Mouse (Mus musculus) bone marrow, adult 2 months (tissue): ENCODE data around the gene Fam76a. TPM values are rescaled to one million over a fixed set of nuclear protein-coding genes. Genes with fewer than 3 reads are reported as not detected.

Experiments
- H3K27ac ChIP-seq: fragments of 200-500 bp; 2 replicates; pipeline ENCODE4 v1.5.1; 2012; ENCODE audit warnings: low read depth, mild to moderate bottlenecking, control low read depth, inconsistent platforms, low read length; ENCODE audit not compliant: control insufficient read depth, poor library complexity, insufficient read depth
- H3K4me1 ChIP-seq: fragments of 200-500 bp; 2 replicates; pipeline ENCODE4 v1.6.1; 2011; ENCODE audit warnings: low read length; ENCODE audit not compliant: control insufficient read depth, insufficient read depth
- H3K4me3 ChIP-seq: fragments of 200-500 bp; replicated peaks from 2 replicates; pipeline ENCODE3; 2011; ENCODE audit warnings: mild to moderate bottlenecking, low read depth, low read length, control low read depth; ENCODE audit not compliant: control insufficient read depth
- CTCF ChIP-seq: fragments of 200-500 bp; IDR thresholded peaks from 2 replicates; pipeline ENCODE4 v1.5.1; 2011; ENCODE audit warnings: low read length, control low read depth; ENCODE audit not compliant: control insufficient read depth, insufficient read depth
- POLR2A ChIP-seq: fragments of 200-500 bp; IDR thresholded peaks from 2 replicates; pipeline ENCODE4 v1.6.1; 2011; ENCODE audit warnings: low read depth, mild to moderate bottlenecking, control low read depth, low read length, borderline replicate concordance; ENCODE audit not compliant: control insufficient read depth
- WGBS: fragments of 180-500 bp; shearing (Covaris S2); methylation state at CpG from one replicate; pipeline ENCODE4 v1.1.7; 2018; 5-methylcytosine and 5-hydroxymethylcytosine counted together
- polyA plus RNA-seq: library from polyadenylated mRNA; stranded (reverse); fragments of >200 nt; gene quantifications from 2 replicates; pipeline ENCODE4 v1.2.4, GENCODE M21; 2011; ENCODE audit warnings: low replicate concordance; ENCODE audit not compliant: missing spikeins, insufficient read depth, insufficient read length

The Fam76a gene
- polyA plus RNA-seq, 1 experiment, result 19.1 TPM

DNA sequence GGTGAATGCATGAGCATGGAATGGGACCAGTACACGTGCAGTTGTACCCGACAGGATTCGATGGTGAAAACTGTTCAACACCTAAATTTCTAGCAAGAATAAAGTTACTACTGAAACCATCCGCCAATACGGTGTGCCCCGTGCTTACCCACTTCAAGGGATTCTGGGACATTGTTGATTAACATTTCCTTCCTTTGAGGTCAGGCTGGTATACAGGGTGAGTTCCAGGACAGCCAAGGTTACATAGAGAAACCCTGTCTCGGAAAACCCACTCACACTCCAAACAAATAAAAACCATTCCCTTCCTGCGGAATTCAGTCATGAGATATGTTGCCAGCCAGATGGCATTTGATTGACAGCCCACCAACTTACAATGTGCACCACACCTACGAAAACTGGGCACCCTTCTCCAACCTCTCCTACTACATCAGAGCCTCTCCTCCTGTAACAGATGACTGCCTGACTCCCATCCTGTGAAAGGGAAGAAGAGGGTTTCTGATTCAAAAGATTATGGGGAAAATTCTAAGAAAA is 37.4 kb downstream of the Fam76a start:
- Histone ChIP-seq H3K4me3 (peak overlapping the region; percentile 92), H3K27ac (peak overlapping the region; percentile 88), H3K4me1 (peaks cover 1% of the 10 kb centered on the region; the same call in 1 of the 2 replicates)
- 8% methylated on average over 9 of the region's 9 CpGs for WGBS
- TF ChIP-seq CTCF (no peak), POLR2A (no peak)

DNA sequence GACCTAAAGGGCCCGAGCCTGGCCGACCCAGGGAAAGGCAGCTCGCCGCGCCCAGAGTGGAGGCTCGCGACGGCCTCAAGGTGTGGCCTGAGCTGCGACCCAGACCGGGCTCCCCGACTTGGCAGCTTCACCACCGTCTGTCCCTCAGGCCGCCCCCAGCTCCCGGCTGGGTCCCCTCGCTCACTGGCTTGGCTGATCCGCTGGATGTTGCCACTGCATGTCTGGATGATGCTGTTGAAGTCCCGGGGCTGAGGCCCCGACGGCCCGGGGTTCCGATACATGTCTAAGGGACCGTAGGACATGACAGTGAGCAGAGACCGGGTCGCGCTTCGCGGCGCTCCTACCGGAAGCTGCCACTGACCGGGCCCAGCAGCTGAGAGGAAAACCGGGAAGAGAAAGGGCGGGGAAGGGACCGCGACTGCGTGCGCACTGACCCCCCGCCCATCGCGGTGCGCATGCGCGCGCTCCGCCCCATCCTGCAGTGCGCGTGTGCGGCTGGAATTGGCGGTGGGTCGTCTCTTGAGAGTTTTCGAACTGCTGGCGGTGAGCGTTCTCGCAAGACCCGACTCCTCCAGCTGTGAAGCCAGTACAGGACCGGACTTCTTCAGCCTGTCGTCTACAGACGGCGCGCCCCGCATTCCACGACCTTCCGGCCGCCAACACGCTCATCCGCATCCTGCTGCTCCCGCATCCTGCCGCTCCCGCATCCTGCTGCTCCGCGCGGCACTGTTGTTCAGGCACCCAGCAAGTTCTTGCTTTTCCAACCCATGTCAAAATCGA is 38.1 kb downstream of the Fam76a start, which contains the start of gene Stx12:
TSS of gene Stx12 (minus strand) at position 446 of the 780 bp plus-strand sequence.
- H3K4me3 ChIP-seq, result peak within 1 kb of the TSS; percentile 92
- WGBS, result 1% methylated on average over 72 of the region's 72 CpGs
- peaks cover 1% of the 10 kb centered on the region; the same call in 1 of the 2 replicates for H3K4me1 ChIP-seq
- peak within 1 kb of the TSS; percentile 88 for H3K27ac ChIP-seq
- TF ChIP-seq CTCF, result no peak
- TF ChIP-seq POLR2A, result peak; percentile 68; the same call in 1 of the 2 replicates

DNA sequence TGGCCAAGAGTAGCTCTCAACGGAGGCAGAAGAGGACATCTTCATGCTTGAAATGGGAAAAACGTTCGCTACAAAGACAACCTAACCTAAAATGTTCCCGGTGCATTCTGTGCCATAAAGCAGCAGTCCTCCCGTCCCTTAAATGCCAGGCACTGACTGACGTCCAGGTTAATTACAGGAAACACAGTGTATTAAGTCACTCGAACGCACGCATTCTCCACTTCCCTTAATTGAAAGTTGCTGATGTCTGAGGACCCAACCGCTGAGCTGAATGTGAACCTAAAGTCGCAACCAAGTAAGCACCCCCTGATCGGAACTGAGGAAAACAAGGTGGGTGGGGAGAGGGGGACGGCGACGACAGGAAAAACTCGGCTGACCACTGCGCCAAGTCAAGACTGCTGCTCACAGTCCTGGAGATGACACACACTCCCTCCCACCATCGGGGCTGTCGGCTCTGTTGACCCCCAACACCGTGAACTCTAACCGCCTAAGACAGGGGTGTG is 38.7 kb downstream of the Fam76a start:
- no peak for TF ChIP-seq CTCF
- TF ChIP-seq POLR2A, result peak; percentile 48; the same call in 1 of the 2 replicates
- Histone ChIP-seq H3K27ac (peak overlapping the region; percentile 88), H3K4me3 (peak overlapping the region; percentile 92), H3K4me1 (peaks cover 1% of the 10 kb centered on the region; the same call in 1 of the 2 replicates)
- WGBS, result under 1% methylated on average over 21 of the region's 21 CpGs

DNA sequence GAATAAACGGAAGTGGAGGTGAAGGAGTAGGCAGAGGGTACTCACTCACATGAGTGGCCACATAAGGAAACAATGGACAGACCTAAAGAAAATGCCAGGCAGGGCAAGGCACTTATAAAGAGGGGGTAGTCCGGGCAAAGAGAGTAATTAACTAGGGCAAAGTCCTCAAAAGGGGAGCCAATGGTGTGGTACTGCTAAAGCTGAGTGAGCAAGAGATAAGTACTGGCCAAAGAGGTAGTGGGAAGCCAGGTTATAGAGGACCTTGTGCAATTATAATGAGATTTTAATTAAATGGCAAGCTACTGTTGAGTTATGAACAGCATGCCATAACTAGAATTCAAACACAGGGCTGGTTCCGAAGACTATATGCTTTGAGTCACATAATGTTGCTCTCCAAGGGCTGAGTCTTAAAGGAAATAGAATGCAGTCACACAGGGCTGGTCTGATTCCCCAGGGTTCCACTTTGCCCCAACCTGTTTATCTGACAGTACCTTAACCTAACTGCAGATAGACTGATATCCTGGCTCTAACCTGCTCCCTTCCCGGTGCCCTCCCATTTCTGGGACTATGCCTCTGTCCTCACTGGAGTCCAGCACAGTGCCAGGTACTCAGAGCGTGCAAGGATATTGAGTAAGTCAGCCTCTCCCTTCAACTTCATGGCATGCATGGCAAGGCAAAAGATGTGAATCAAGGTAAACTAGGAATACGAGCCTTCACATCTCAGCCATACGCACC is 47.8 kb downstream of the Fam76a start:
- no peaks in the 10 kb centered on the region; the same call in none of the 2 replicates for H3K4me1 ChIP-seq
- TF ChIP-seq CTCF (no peak), POLR2A (no peak)
- H3K4me3 ChIP-seq, result no peak overlapping the region
- H3K27ac ChIP-seq, result no peak overlapping the region
- WGBS, result 79% methylated on average over 7 of the region's 7 CpGs

DNA sequence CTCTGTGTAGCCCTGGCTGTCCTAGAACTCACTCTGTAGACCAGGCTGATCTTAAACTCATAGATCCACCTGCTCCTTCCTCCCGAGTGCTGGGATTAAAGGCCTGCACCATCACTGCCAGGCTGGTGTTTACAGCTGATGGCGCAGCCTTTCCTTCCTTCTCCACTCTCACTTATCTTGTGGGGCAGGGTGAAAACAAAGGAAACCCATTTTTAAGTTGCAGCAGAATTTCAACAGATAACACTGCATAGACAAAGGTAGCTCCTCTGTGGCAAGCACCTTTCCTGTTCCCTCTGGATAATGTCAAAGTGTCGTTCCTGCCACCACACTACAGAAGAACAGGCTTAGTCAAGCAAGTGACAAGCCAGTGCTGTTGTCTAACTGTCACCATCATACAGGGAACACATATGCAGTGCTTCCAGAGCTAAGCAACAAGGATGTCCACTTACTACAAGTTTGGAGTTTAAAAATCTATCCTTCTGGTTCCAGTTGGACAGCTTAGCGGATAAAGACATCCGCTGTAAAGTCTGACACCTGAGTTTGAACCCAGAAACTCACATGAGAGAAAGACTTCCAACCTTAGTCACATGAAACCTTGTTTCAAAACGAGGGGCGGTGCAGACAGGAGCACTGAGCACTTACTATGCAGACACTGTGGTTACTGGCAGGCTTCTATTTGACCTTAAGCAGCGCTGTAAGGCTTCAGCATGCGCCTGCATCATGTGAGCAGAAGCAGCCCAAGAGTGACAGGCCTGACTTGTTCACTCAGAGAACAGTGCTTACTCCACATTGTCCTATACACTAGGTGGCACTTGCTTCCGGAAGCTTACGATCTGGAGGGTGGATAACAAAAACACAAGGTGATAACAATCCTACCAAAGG is 48.6 kb downstream of the Fam76a start:
- Histone ChIP-seq H3K4me3 (no peak overlapping the region), H3K4me1 (no peaks in the 10 kb centered on the region; the same call in none of the 2 replicates), H3K27ac (no peak overlapping the region)
- no peak for TF ChIP-seq POLR2A
- no peak for TF ChIP-seq CTCF
- 57% methylated on average over 11 of the region's 11 CpGs for whole genome bisulfite sequencing

DNA sequence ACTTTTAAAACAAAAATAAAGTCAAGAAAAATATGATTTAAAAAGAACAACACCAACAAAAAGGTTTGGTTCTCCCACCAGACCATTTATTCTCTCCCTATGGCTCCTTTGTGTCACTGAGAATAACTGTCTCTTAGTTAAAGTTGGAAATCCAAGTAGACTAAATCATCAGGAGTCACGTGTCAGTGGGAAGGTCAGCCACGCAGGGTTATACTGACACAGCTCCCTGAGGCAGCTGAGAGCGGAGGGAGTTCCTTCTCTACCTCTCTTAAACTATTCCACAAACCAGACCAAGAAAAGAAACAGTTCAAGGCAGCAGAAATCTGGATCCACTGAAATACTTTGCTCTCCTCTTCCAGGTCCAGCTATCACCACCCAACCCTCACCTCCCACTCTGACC is 51.2 kb downstream of the Fam76a start:
- WGBS, result 90% methylated on average over 3 of the region's 3 CpGs
- Histone ChIP-seq H3K4me1 (no peaks in the 10 kb centered on the region; the same call in none of the 2 replicates), H3K4me3 (no peak overlapping the region), H3K27ac (no peak overlapping the region)
- TF ChIP-seq CTCF, result no peak
- no peak for TF ChIP-seq POLR2A

DNA sequence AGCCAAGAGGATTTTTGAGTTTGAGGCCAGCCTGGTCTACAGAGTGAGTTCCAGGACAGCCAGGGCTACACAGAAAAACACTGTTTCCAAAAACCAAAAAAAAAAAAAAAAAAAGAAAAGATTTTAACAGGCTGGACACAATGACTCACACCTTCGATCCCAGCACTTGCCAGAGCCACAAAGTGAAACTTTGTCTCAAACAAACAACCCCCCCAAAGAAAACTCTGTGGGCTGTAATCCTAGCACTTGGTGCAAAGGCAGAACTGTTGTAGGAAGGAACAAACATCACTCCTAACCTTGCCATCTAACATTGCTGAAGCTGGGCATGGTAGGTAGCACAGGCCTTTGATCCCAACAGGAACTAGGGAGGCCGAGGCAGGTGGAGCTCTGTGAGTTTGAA is 57.5 kb downstream of the Fam76a start:
- H3K4me3 ChIP-seq, result no peak overlapping the region
- H3K27ac ChIP-seq, result no peak overlapping the region
- no peaks in the 10 kb centered on the region; the same call in 1 of the 2 replicates for H3K4me1 ChIP-seq
- 92% methylated on average over 2 of the region's 2 CpGs for WGBS
- no peak for TF ChIP-seq CTCF
- TF ChIP-seq POLR2A, result no peak
